ENCODE assay signal across 9 mouse cellular contexts in the genomic region with DNA sequence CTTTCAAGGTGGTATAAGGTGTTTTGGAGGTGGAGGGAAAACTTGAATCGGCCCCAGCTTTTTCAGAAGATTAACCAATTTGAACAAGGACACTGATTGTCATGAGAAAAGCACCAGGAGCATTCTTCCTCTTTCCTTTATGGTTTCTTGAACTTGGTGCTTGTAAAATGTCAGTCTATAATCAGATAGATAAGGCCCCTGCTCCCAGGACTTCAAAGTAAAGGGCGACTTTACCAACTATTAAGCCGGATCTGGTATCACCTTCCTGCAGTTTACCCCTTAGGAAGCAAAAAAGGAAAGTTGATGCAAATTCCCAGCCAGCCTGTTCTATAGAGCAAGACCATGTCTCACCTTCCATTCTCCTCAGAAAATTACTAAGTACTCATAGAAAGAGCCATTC.
"Had no signal": no experiment of that assay in that cellular context is flagged by ENCODE, and none has a peak within 500 bp of the region (broad histone marks: within the 10 kb centered on the region; RNA-seq: fewer than 3 reads in every experiment).

No protein-coding gene starts in this region.

- H3K9ac ChIP-seq: liver, embryonic 13.5 days; liver, postnatal 0 days; lung, embryonic 15.5 days; midbrain, embryonic 12.5 days; stomach, embryonic 15.5 days had no signal

- H3K27ac ChIP-seq: kidney, postnatal 0 days; limb, embryonic 10.5 days; liver, embryonic 13.5 days; lung, embryonic 15.5 days; midbrain, embryonic 12.5 days; stomach, embryonic 15.5 days had no signal

- DNase-seq: liver, embryonic 13.5 days; liver, postnatal 0 days; thymus, postnatal 36 days had no signal

- ATAC-seq: liver, postnatal 0 days; midbrain, embryonic 16.5 days had no signal

- H3K27me3 ChIP-seq: liver, embryonic 13.5 days; lung, embryonic 15.5 days; midbrain, embryonic 12.5 days; stomach, embryonic 15.5 days had no signal

- H3K9me3 ChIP-seq: limb, embryonic 10.5 days; liver, embryonic 13.5 days; lung, embryonic 15.5 days; midbrain, embryonic 12.5 days; stomach, embryonic 15.5 days had no signal

- H3K4me3 ChIP-seq: limb, embryonic 10.5 days; liver, embryonic 13.5 days; lung, embryonic 15.5 days; midbrain, embryonic 12.5 days; stomach, embryonic 15.5 days had no signal

- H3K4me2 ChIP-seq: liver, embryonic 13.5 days; lung, embryonic 15.5 days; midbrain, embryonic 12.5 days; stomach, embryonic 15.5 days had no signal

- H3K36me3 ChIP-seq: limb, embryonic 10.5 days; liver, embryonic 13.5 days; lung, embryonic 15.5 days; midbrain, embryonic 12.5 days; stomach, embryonic 15.5 days had no signal

- H3K4me1 ChIP-seq: liver, embryonic 13.5 days; stomach, embryonic 15.5 days had no signal
